Mouse (Mus musculus) cortical plate, adult 2 months (tissue): Measurements from ENCODE around the gene Ulk1.

Experiments
- CTCF ChIP-seq: fragments of 200-500 bp; IDR thresholded peaks from 2 replicates; pipeline ENCODE4 v1.5.1; 2011; ENCODE audit warnings: mild to moderate bottlenecking, control low read depth, low read length; ENCODE audit not compliant: insufficient read depth; ENCODE audit errors: extremely low read depth
- POLR2A ChIP-seq: fragments of 200-500 bp; IDR thresholded peaks from 2 replicates; pipeline ENCODE4 v1.6.1; 2011; ENCODE audit warnings: mild to moderate bottlenecking, low read length, control low read depth; ENCODE audit not compliant: insufficient read depth; ENCODE audit errors: extremely low read depth

- TF ChIP-seq CTCF (peak; percentile 29; the same call in 1 of the 2 replicates), POLR2A (no peak)
Measured at GRCm38 (mm10) chr5:110840465-110840864, 30.6 kb upstream of the Ulk1 start.
